Mouse (Mus musculus) heart, adult 2 months (tissue): ENCODE data around the gene Slc39a11. TPM values are rescaled to one million over a fixed set of nuclear protein-coding genes. Genes with fewer than 3 reads are reported as not detected.

Experiments
- DNase-seq, 2 experiments: peaks; one replicate each; pipeline ENCODE4 v3.0.0; 2021
- H3K27ac ChIP-seq: fragments of 200-600 bp; 2 replicates; pipeline ENCODE4 v1.8.1; 2022
- H3K27me3 ChIP-seq: fragments of 200-500 bp; 2 replicates; pipeline ENCODE4 v1.6.1; 2012; ENCODE audit warnings: mild to moderate bottlenecking, low read length, inconsistent platforms, mixed read lengths; ENCODE audit not compliant: control insufficient read depth, insufficient read depth
- H3K36me3 ChIP-seq: fragments of 200-500 bp; 2 replicates; pipeline ENCODE4 v1.6.1; 2012; ENCODE audit warnings: low read length, inconsistent platforms; ENCODE audit not compliant: control insufficient read depth, insufficient read depth
- H3K4me1 ChIP-seq: fragments of 200-500 bp; 2 replicates; pipeline ENCODE4 v1.6.1; 2011; ENCODE audit warnings: low read length; ENCODE audit not compliant: control insufficient read depth, insufficient read depth
- H3K4me3 ChIP-seq: fragments of 200-600 bp; 2 replicates; pipeline ENCODE4 v1.8.1; 2022
- H3K79me2 ChIP-seq: fragments of 200-500 bp; replicated peaks from 2 replicates; pipeline ENCODE4 v1.6.1; 2012; ENCODE audit warnings: mild to moderate bottlenecking, inconsistent platforms, low read length, moderate library complexity, mixed read lengths; ENCODE audit not compliant: control insufficient read depth, insufficient read depth
- H3K9ac ChIP-seq: fragments of 200-500 bp; 2 replicates; pipeline ENCODE4 v1.6.1; 2012; ENCODE audit warnings: low read depth, mild to moderate bottlenecking, control low read depth, inconsistent platforms, low read length, mixed read lengths
- CTCF ChIP-seq: fragments of 200-600 bp; IDR thresholded peaks from 2 replicates; pipeline ENCODE4 v1.8.1; 2022; ENCODE audit warnings: antibody characterized with exemption, mild to moderate bottlenecking, moderate library complexity
- EP300 ChIP-seq: fragments of 200-500 bp; IDR thresholded peaks from 2 replicates; pipeline ENCODE4 v1.6.1; 2011; ENCODE audit warnings: low read depth, low read length, control low read depth; ENCODE audit not compliant: insufficient read depth
- POLR2A ChIP-seq: fragments of 200-500 bp; IDR thresholded peaks from 2 replicates; pipeline ENCODE4 v1.6.1; 2011; ENCODE audit warnings: mild to moderate bottlenecking, low read depth, low read length, control low read depth; ENCODE audit not compliant: insufficient read depth
- WGBS: fragments of 180-500 bp; shearing (Covaris S2); methylation state at CpG from one replicate; pipeline ENCODE4 v1.1.7; 2018; 5-methylcytosine and 5-hydroxymethylcytosine counted together
- intact Hi-C: fragments of 180-260 bp; cut with DNase I; formaldehyde crosslinking; loops from one replicate; pipeline ENCODE4 v1.15.1; 2025
- polyA plus RNA-seq: library from polyadenylated mRNA; depleted of rRNA; stranded (reverse); fragments of >200 nt; gene quantifications from 2 replicates; pipeline ENCODE4 v1.2.3, GENCODE M21; 2012
- total RNA-seq, 2 experiments: library from RNA; stranded (reverse); gene quantifications; 2 replicates each; pipeline ENCODE4 v1.2.3; 2021

Gene Slc39a11
- total and polyA plus RNA-seq, 3 experiments = 2.6 to 5.6 (median 2.7) TPM

GRCm38 (mm10) chr11:113618672-113619419 is 31.0 kb downstream of the Slc39a11 start, which contains the start of gene Sstr2:
TSS of gene Sstr2 (plus strand) at chr11:113619342.
- TF ChIP-seq POLR2A = no peak
- TF ChIP-seq EP300 = no peak
- no peak for TF ChIP-seq CTCF
- no peak within 1 kb of the TSS for H3K27ac ChIP-seq
- H3K27me3 ChIP-seq = peaks cover 6% of the 10 kb centered on the region; the same call in 1 of the 2 replicates
- 2% methylated on average over 54 of the region's 54 CpGs for WGBS
- peak; percentile 60 to 61 for DNase-seq
- no peak within 1 kb of the TSS; the same call in 1 of the 2 replicates for H3K9ac ChIP-seq
- H3K4me3 ChIP-seq = peak within 1 kb of the TSS; percentile 35
- H3K36me3 ChIP-seq = no peaks in the 10 kb centered on the region
- H3K79me2 ChIP-seq = no peaks in the 10 kb centered on the region
- intact Hi-C loops = loop anchor here (5.0 kb wide), 1 partner anchor 322 kb away; no protein-coding TSS in a partner anchor
- peaks cover 2% of the 10 kb centered on the region; the same call in 1 of the 2 replicates for H3K4me1 ChIP-seq

DNA sequence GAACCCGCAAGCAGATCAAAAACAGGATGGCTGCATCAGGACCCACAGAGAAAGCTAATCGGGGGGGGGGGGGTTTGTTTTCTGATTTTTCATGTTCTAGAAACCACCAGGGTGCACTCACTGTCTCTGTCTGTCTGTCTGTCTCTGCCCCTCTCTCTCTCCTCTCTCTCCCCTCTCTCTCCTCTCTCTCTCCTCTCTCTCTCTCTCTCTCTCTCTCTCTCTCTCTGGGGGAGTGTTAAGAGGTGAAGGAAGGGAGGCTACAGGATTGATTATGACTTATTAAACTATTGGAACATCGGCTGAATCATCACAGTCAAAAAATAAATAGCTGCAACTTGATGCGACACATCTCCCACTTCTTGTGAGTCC is 31.6 kb downstream of the Slc39a11 start:
- intact Hi-C loops = loop anchor here (5.0 kb wide), 1 partner anchor 321 kb away; no protein-coding TSS in a partner anchor
- peaks cover 2% of the 10 kb centered on the region; the same call in 1 of the 2 replicates for H3K4me1 ChIP-seq
- no peak overlapping the region for H3K27ac ChIP-seq
- 25% methylated on average over 4 of the region's 4 CpGs for WGBS
- H3K27me3 ChIP-seq = peaks cover 6% of the 10 kb centered on the region; the same call in 1 of the 2 replicates
- no peak for TF ChIP-seq CTCF
- no peak overlapping the region for H3K9ac ChIP-seq
- no peak overlapping the region for H3K4me3 ChIP-seq
- no peaks in the 10 kb centered on the region for H3K36me3 ChIP-seq
- DNase-seq = no peak
- no peaks in the 10 kb centered on the region for H3K79me2 ChIP-seq

DNA sequence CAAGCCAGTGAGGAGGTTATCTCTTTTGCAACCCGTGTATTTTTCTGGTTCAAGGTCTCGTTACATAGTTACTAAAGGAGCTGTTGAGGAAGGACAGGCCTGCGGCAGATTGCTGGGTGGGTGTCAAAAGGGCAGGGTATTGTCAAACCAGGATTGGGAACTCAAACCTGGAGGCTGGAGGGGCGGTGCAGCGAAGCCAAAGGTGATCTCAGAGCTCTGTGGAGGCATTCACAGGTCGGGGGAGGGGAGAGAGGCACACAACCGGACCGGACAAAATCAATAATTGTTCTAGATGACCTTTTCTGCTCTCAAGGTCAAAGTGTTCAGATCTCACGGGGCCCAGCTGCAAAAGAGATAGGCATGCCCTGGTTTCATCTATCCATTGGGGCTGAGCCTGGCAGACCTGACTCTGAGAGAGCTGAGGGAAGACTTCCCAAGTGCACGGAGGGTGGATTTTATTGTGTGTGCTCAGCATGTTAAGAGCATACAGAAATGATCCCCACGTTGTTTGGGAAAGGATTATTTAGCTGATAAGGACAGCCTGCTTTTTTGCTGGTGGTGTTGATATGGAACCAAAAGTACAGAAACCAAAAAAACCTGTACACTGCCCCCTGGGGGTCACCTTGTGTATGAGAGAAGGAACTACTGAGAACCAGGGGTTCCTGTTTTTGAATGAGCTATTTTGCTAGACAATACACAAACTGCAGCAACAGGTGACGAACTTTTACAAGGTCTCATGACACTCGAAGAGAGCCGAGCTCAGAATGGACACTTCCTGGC is 32.6 kb downstream of the Slc39a11 start:
- H3K79me2 ChIP-seq = no peaks in the 10 kb centered on the region
- peaks cover 2% of the 10 kb centered on the region; the same call in 1 of the 2 replicates for H3K4me1 ChIP-seq
- 51% methylated on average over 14 of the region's 14 CpGs for WGBS
- H3K27me3 ChIP-seq = peaks cover 6% of the 10 kb centered on the region; the same call in 1 of the 2 replicates
- peak; percentile 25 to 47 for DNase-seq
- H3K36me3 ChIP-seq = no peaks in the 10 kb centered on the region
- peak; percentile 78 for TF ChIP-seq CTCF
- TF ChIP-seq EP300 = no peak
- H3K9ac ChIP-seq = no peak overlapping the region
- intact Hi-C loops = loop anchor here (5.0 kb wide), 1 partner anchor 320 kb away; no protein-coding TSS in a partner anchor
- no peak overlapping the region for H3K27ac ChIP-seq
- no peak overlapping the region for H3K4me3 ChIP-seq

DNA sequence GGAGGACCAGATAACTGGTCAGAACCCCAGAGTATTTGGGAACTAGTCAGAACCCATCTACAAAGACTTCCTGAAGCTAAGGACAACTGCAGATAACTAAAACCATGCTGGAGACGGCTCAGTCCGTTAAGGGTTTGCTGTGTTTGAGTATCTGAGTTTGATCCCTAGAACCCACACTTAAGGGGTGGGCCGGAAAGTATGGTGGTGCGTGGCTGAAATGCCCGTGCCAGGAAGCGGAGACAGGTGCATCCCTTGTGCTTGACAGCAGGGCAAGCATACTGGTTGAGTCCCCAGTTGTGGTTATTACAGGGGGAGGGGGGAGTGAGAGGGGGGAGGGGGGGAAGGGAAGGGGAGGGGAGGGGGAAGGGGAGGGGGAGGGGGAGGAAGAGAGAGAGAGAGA is 35.4 kb downstream of the Slc39a11 start:
- DNase-seq = no peak
- 77% methylated on average over 6 of the region's 6 CpGs for WGBS
- Histone ChIP-seq H3K36me3 (no peaks in the 10 kb centered on the region), H3K79me2 (no peaks in the 10 kb centered on the region), H3K27ac (no peak overlapping the region), H3K9ac (no peak overlapping the region), H3K27me3 (peaks cover 4% of the 10 kb centered on the region; the same call in 1 of the 2 replicates), H3K4me3 (no peak overlapping the region), H3K4me1 (peaks cover 1% of the 10 kb centered on the region; the same call in 1 of the 2 replicates)
- TF ChIP-seq EP300 (no peak), POLR2A (no peak)
- intact Hi-C loops = loop anchor here (5.0 kb wide), 1 partner anchor 437 kb away; no protein-coding TSS in a partner anchor

DNA sequence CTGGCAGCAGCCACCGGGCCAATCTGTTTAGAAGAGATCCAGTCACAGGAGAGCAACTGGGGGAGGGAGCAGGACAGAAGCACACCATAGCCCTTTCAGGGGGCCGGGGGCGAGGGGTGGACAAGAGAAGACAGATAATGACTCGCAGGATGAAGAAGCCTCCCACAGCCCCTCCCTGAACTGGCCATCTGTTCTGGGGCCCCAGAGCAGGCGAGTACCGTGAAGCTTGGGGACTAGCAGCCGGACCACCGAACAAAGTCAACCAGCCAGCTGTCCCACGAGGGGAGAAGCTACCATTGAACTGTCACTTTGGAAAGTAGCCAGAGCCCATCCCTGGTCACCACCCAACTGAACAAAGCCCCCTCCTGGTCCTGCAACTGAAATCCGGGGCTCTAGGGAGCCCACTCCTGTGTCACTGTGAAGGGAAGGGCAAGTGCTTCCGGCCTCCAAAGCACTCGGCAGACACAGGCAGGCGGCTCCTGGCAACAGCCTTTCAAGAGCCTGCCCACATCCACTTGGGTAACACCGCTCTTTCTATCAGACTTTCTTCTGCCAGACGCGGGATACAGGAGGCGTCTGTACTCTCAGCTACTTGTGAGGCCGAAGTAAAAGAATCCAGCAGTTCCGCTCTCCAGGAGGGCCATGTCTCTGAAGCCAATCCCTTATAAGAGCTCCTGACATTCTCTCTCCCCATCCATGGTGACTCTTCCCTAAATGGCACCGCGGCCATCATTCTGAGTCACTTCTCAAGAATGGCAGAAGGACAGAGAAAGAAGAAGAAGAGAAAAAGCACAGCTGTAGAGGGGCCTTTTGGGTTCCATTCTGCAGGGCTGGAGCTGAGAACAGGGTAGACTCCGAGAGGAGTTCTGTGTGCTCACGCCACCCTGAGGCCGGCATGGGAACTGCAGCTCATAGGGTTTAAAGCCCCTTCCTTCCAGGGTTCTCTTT is 37.9 kb downstream of the Slc39a11 start:
- intact Hi-C loops = loop anchor here (5.0 kb wide), 1 partner anchor 435 kb away; no protein-coding TSS in a partner anchor
- Histone ChIP-seq H3K4me3 (no peak overlapping the region), H3K9ac (no peak overlapping the region), H3K4me1 (no peaks in the 10 kb centered on the region), H3K27me3 (no peaks in the 10 kb centered on the region), H3K27ac (no peak overlapping the region), H3K79me2 (no peaks in the 10 kb centered on the region), H3K36me3 (no peaks in the 10 kb centered on the region)
- DNase-seq = peak; percentile 11 to 44
- TF ChIP-seq CTCF (peak; percentile 68), EP300 (no peak), POLR2A (no peak)
- WGBS = 28% methylated on average over 24 of the region's 24 CpGs
